Mouse (Mus musculus) kidney, adult 2 months (tissue): ENCODE data around the gene Sfr1. TPM values are rescaled to one million over a fixed set of nuclear protein-coding genes. Genes with fewer than 3 reads are reported as not detected.

Experiments
- DNase-seq: peaks from one replicate; pipeline ENCODE4 v3.0.0; 2021
- H3K27ac ChIP-seq: fragments of 200-500 bp; 2 replicates; pipeline ENCODE4 v1.5.1; 2012; ENCODE audit warnings: low read depth, low read length, control low read depth, inconsistent platforms; ENCODE audit not compliant: insufficient read depth
- H3K27me3 ChIP-seq: fragments of 200-500 bp; replicated peaks from 2 replicates; pipeline ENCODE4 v1.6.1; 2012; ENCODE audit warnings: mild to moderate bottlenecking, moderate library complexity, low read length, inconsistent platforms; ENCODE audit not compliant: control insufficient read depth, insufficient read depth
- H3K36me3 ChIP-seq: fragments of 200-500 bp; 2 replicates; pipeline ENCODE4 v1.6.1; 2012; ENCODE audit warnings: mild to moderate bottlenecking, moderate library complexity, low read length, inconsistent platforms; ENCODE audit not compliant: control insufficient read depth, insufficient read depth
- H3K4me1 ChIP-seq: fragments of 200-500 bp; 2 replicates; pipeline ENCODE4 v1.6.1; 2011; ENCODE audit warnings: low read length; ENCODE audit not compliant: control insufficient read depth, insufficient read depth
- H3K4me3 ChIP-seq: fragments of 200-500 bp; 2 replicates; pipeline ENCODE4 v1.5.1; 2011; ENCODE audit warnings: mild to moderate bottlenecking, low read depth, low read length, control low read depth; ENCODE audit not compliant: insufficient read depth
- CTCF ChIP-seq: fragments of 200-500 bp; conservative IDR thresholded peaks from 2 replicates; pipeline ENCODE4 v1.5.1; 2011; ENCODE audit warnings: low read depth, mild to moderate bottlenecking, control low read depth, low read length, moderate library complexity, mixed read lengths; ENCODE audit not compliant: insufficient read depth, insufficient read length
- POLR2A ChIP-seq: fragments of 200-500 bp; IDR thresholded peaks from one replicate; pipeline ENCODE4 v1.6.1; 2011; ENCODE audit warnings: low read depth, low read length, control low read depth
- WGBS: fragments of 180-500 bp; shearing (Covaris S2); methylation state at CpG from one replicate; pipeline ENCODE4 v1.1.7; 2018; 5-methylcytosine and 5-hydroxymethylcytosine counted together
- polyA plus RNA-seq: library from polyadenylated mRNA; depleted of rRNA; stranded (reverse); fragments of >200 nt; gene quantifications from 2 replicates; pipeline ENCODE4 v1.2.3, GENCODE M21; 2012

Gene Sfr1
- polyA plus RNA-seq, 1 experiment = 46.9 TPM

GRCm38 (mm10) chr19:47719147-47719546, 12.3 kb upstream of the Sfr1 start:
- no peak overlapping the region for H3K4me3 ChIP-seq
- H3K4me1 ChIP-seq = no peaks in the 10 kb centered on the region
- DNase-seq = no peak
- H3K27ac ChIP-seq = no peak overlapping the region
- H3K36me3 ChIP-seq = no peaks in the 10 kb centered on the region
- 88% methylated on average over 3 of the region's 3 CpGs for WGBS
- H3K27me3 ChIP-seq = no peaks in the 10 kb centered on the region; the same call in 1 of the 2 replicates
- TF ChIP-seq CTCF (no peak), POLR2A (no peak)

GRCm38 (mm10) chr19:47722471-47722870, 9.0 kb upstream of the Sfr1 start:
- Histone ChIP-seq H3K4me3 (no peak overlapping the region), H3K4me1 (no peaks in the 10 kb centered on the region), H3K27me3 (no peaks in the 10 kb centered on the region; the same call in 1 of the 2 replicates), H3K36me3 (no peaks in the 10 kb centered on the region), H3K27ac (no peak overlapping the region)
- TF ChIP-seq CTCF = no peak
- no peak for TF ChIP-seq POLR2A
- DNase-seq = no peak
- 32% methylated on average over 6 of the region's 6 CpGs for WGBS

- Histone ChIP-seq H3K4me1 (no peaks in the 10 kb centered on the region), H3K27ac (no peak overlapping the region), H3K36me3 (no peaks in the 10 kb centered on the region), H3K4me3 (no peak overlapping the region), H3K27me3 (no peaks in the 10 kb centered on the region; the same call in 1 of the 2 replicates)
- no peak for DNase-seq
- TF ChIP-seq CTCF (no peak), POLR2A (no peak)
- 80% methylated on average over 4 of the region's 4 CpGs for WGBS
These were observed 6.6 kb upstream of the Sfr1 start for GRCm38 (mm10) chr19:47724903-47725302.

GRCm38 (mm10) chr19:47725643-47726140, 5.8 kb upstream of the Sfr1 start:
- WGBS = 46% methylated on average over 7 of the region's 7 CpGs
- no peak overlapping the region for H3K27ac ChIP-seq
- no peak for TF ChIP-seq CTCF
- no peak for TF ChIP-seq POLR2A
- no peaks in the 10 kb centered on the region for H3K36me3 ChIP-seq
- no peaks in the 10 kb centered on the region; the same call in 1 of the 2 replicates for H3K4me1 ChIP-seq
- H3K4me3 ChIP-seq = no peak overlapping the region
- peak; percentile 11 for DNase-seq
- H3K27me3 ChIP-seq = no peaks in the 10 kb centered on the region; the same call in 1 of the 2 replicates

- H3K4me1 ChIP-seq = no peaks in the 10 kb centered on the region; the same call in 1 of the 2 replicates
- H3K27ac ChIP-seq = peak overlapping the region; percentile 64
- peaks cover 11% of the 10 kb centered on the region for H3K36me3 ChIP-seq
- H3K4me3 ChIP-seq = peak overlapping the region; percentile 58
- WGBS = under 1% methylated on average over 12 of the region's 12 CpGs
- H3K27me3 ChIP-seq = no peaks in the 10 kb centered on the region
- TF ChIP-seq POLR2A = no peak
- TF ChIP-seq CTCF = no peak
- peak; percentile 66 for DNase-seq
These were observed 801 bp upstream of the Sfr1 start for GRCm38 (mm10) chr19:47730691-47731070.

- under 1% methylated on average over 14 of the region's 15 CpGs for WGBS
- Histone ChIP-seq H3K27ac (peak overlapping the region; percentile 93), H3K4me3 (peak overlapping the region; percentile 98), H3K36me3 (peaks cover 13% of the 10 kb centered on the region), H3K27me3 (no peaks in the 10 kb centered on the region), H3K4me1 (no peaks in the 10 kb centered on the region; the same call in 1 of the 2 replicates)
- DNase-seq = peak; percentile 65
- TF ChIP-seq POLR2A = no peak
- TF ChIP-seq CTCF = no peak
These were observed 449 bp downstream of the Sfr1 start for GRCm38 (mm10) chr19:47731931-47732330.

GRCm38 (mm10) chr19:47747072-47747471, 15.6 kb downstream of the Sfr1 start:
- no peaks in the 10 kb centered on the region for H3K4me1 ChIP-seq
- H3K4me3 ChIP-seq = no peak overlapping the region
- H3K27me3 ChIP-seq = no peaks in the 10 kb centered on the region
- H3K27ac ChIP-seq = no peak overlapping the region
- TF ChIP-seq POLR2A (no peak), CTCF (no peak)
- no peaks in the 10 kb centered on the region for H3K36me3 ChIP-seq
- 91% methylated on average over 2 of the region's 2 CpGs for WGBS
- no peak for DNase-seq

- Histone ChIP-seq H3K27ac (no peak overlapping the region), H3K4me3 (no peak overlapping the region), H3K4me1 (no peaks in the 10 kb centered on the region), H3K36me3 (no peaks in the 10 kb centered on the region), H3K27me3 (no peaks in the 10 kb centered on the region)
- no peak for TF ChIP-seq POLR2A
- TF ChIP-seq CTCF = no peak
- DNase-seq = no peak
- 83% methylated on average over 2 of the region's 2 CpGs for WGBS
These were observed 17.5 kb downstream of the Sfr1 start for GRCm38 (mm10) chr19:47748950-47749349.
